Mouse (Mus musculus): ENCODE measurements around the gene Clcn1. TPM values are rescaled to one million over a fixed set of nuclear protein-coding genes. Genes with fewer than 3 reads are reported as not detected.

Clcn1 gene
- polyA plus RNA-seq, 1 experiment from 2014 or later: 0.24 TPM

DNA sequence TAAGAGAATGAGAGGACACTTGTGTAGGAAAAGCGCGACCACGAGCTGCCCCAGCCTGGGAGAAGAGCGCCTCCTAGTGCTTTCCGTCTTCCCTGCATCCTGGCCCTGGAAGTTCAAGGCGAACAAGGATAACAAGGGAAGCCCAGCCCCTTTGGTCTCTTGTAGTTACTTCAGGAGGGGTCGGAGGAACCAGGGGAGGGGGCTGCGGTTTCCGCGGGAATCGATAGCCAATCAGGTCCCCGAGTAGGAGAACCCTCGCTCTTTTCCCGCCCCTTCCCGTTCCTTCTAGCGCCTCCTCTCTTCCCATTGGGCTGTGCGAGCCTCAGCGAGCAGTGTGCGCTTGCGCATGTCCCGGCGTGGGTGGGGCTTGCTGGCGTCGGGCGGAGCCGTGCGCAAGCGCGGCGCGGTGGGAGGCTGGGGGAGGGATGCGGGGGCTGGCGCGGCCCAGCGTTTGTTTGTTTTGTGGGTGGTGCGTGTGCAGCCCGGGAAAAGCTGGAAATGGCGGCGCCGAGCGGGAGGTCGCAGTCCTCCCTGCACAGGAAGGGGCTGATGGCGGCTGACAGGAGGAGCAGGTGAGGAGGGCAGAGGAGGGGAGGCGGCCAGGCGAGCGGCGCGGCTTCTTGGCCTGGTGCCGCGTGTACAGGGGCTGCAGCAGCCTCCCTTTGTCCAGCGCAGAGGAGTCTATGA, 21.7 kb upstream of the Clcn1 start, which contains the start of gene Casp2:
TSS of gene Casp2 (plus strand) at position 360 of the 687 bp plus-strand sequence.
- H3K36me3 ChIP-seq: peaks cover 26% of the 10 kb centered on the region
- peaks cover 16% of the 10 kb centered on the region for H3K4me1 ChIP-seq
- WGBS: under 1% methylated on average over 50 of the region's 51 CpGs
- no peaks in the 10 kb centered on the region for H3K27me3 ChIP-seq
- peak within 1 kb of the TSS; percentile 92 for H3K9ac ChIP-seq
- peak within 1 kb of the TSS; percentile 94 for H3K27ac ChIP-seq (replicated peaks)
- peak; percentile 99 for ATAC-seq (ENCODE audit: insufficient number of reproducible peaks, low FRiP score, low TSS enrichment, low read depth)
- H3K4me2 ChIP-seq (replicated peaks): peak within 1 kb of the TSS; percentile 83
- H3K9me3 ChIP-seq (replicated peaks): no peaks in the 10 kb centered on the region
- peak within 1 kb of the TSS; percentile 90 for H3K4me3 ChIP-seq (replicated peaks)

DNA sequence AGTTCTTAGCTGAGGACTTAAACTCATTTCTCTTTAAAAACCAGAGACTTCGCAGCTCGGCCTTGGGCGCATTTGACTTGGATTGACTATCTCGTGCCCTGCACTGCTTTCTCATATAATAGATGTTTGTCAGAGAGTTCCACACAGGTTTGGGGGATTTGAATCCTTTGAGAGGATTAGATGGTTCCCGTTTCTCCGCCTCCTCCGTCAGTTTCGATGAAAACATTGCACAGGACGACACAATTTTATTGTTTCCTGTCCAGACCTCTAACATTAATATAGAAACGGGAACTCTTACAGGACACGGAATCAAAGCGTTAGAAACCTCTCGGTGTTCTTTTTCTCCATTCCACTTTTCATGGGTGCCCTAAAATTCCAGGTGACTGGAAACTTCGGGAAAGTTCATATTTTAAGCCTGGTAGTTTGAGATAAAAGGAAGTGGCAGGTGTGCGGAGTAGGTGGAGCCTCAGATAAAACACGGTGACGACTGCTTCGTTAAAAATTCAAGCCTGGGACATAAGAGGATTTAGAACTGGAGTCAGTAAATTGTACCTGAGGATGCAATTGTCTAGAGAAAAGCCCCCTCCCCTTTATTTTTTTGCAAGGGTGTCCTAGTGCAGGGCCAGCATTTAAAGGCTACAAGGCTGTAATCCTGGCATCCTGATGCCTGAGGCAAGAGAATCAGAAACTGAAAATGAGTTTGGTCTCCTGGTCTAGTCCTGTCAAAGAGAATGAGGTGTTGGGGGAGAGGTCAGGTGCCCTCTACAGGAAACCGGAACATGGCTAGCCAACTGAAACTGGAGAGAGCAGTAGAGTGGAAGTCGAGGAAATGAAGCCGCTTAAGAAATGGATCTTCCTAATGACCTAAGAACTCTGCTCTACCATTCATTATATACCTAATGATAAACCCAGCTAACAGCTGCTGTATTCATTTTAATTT, 20.8 kb upstream of the Clcn1 start:
- H3K9me3 ChIP-seq (replicated peaks): no peaks in the 10 kb centered on the region
- peak overlapping the region; percentile 83 for H3K4me2 ChIP-seq (replicated peaks)
- H3K27ac ChIP-seq (replicated peaks): peak overlapping the region; percentile 94
- H3K36me3 ChIP-seq: peaks cover 34% of the 10 kb centered on the region
- H3K9ac ChIP-seq: peak overlapping the region; percentile 92
- under 1% methylated on average over 21 of the region's 21 CpGs for WGBS
- no peaks in the 10 kb centered on the region for H3K27me3 ChIP-seq
- no peak for ATAC-seq (ENCODE audit: insufficient number of reproducible peaks, low FRiP score, low TSS enrichment, low read depth)
- peak overlapping the region; percentile 90 for H3K4me3 ChIP-seq (replicated peaks)
- peaks cover 16% of the 10 kb centered on the region for H3K4me1 ChIP-seq

DNA sequence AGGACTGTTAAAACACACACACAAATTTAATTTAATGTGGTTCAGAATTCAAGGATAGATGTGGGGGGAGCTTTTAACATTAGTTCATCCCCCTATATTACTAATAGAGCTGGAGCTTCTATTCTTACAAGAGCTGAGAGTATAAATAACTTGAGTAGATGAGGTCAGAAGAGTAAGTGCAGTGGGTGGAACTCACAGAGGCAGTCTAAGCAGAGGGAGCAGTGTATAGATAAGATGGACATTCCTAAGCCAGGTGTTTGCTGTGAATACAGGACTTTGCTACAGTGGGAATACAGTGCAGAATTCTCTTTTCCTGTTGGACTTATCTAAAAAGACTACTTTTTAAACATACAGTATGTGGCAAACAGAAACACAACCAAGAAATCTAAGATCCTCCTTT, 15.7 kb upstream of the Clcn1 start:
- no peak for ATAC-seq (ENCODE audit: insufficient number of reproducible peaks, low FRiP score, low TSS enrichment, low read depth)
- no peaks in the 10 kb centered on the region for H3K9me3 ChIP-seq (replicated peaks)
- H3K9ac ChIP-seq: no peak overlapping the region
- H3K4me1 ChIP-seq: peaks cover 16% of the 10 kb centered on the region
- H3K4me3 ChIP-seq (replicated peaks): no peak overlapping the region
- peaks cover 62% of the 10 kb centered on the region for H3K36me3 ChIP-seq
- no peaks in the 10 kb centered on the region for H3K27me3 ChIP-seq
- no peak overlapping the region for H3K4me2 ChIP-seq (replicated peaks)
- no peak overlapping the region for H3K27ac ChIP-seq (replicated peaks)

DNA sequence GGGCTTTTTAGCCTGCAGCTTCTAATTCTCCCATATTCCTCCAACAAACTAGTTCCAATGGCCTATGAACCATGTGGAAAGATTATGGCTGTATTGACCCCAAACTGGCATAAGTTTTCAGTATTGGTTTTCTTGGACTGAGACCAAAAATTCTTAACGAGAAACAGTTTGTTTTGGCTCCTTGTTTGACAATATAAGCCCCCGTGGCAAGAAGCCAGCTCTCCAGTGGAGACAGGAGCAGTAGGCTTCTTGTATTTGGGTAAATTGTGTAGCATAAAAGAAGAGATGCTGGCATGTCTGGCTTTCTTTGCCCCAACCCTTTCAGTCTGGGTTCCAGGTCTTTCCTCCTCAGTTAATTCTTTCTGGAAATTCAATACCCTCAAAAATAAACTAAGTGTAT, 10.3 kb upstream of the Clcn1 start:
- H3K36me3 ChIP-seq: peaks cover 75% of the 10 kb centered on the region
- 15% methylated on average over 2 of the region's 2 CpGs for WGBS
- H3K4me2 ChIP-seq (replicated peaks): no peak overlapping the region
- H3K4me3 ChIP-seq (replicated peaks): no peak overlapping the region
- H3K4me1 ChIP-seq: peaks cover 5% of the 10 kb centered on the region; the same call in 1 of the 2 replicates
- H3K27ac ChIP-seq (replicated peaks): no peak overlapping the region
- H3K27me3 ChIP-seq: no peaks in the 10 kb centered on the region
- H3K9ac ChIP-seq: no peak overlapping the region
- no peak for ATAC-seq (ENCODE audit: insufficient number of reproducible peaks, low FRiP score, low TSS enrichment, low read depth)
- H3K9me3 ChIP-seq (replicated peaks): no peaks in the 10 kb centered on the region

DNA sequence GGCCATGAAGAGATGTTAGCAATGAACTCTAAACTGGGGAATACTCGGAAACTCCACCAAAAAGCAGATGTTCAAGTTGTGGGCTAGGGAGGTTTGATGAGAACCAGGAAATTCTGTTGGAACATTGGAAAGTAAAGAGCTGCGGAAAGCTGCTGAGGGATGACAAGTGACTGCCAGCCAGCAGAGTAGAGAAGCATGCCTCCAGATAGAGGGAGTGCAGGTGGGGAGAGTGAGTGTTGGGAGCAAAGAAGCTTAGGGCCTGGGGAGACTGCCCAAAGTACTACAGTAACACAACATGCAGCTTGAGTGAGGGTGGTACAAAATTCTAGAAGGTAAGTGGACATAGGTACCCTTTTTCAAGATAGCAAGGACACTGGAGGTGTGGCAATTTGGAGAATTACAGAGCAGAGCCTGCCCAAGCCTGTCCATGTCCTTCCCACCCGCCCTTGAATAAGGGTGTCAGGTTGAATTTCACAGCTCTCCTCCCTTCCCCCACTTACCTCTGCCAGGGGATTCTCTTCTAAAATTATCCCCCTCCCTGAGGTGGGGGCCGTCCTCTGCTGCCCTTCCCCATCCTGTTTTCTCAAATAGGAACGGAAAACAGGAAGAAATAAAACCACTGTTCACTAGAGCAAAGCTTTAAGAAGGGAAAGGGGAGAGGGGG, 3.5 kb upstream of the Clcn1 start:
- peaks cover 54% of the 10 kb centered on the region for H3K36me3 ChIP-seq
- WGBS: 61% methylated on average over 5 of the region's 5 CpGs

DNA sequence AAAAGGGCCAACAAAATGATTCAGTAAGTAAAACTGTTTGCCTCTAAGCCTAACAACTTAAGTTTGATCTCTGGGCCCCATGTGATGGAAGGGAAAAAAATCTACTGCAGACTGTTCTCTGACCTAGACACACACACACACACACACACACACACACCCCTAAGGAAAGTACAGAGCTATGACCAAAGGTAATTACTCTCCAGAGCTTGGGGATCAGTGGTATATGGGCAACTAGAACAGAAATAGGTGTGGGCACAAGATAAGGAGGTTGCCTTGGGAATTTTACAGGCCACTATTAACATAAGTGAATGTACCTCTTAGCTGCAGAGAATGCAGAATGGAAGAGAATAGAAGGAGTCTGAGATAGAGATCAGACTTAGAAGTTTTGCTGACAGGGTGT, 1.1 kb downstream of the Clcn1 start:
- no peak for ATAC-seq (ENCODE audit: insufficient number of reproducible peaks, low FRiP score, low TSS enrichment, low read depth)
- H3K27me3 ChIP-seq: no peaks in the 10 kb centered on the region
- H3K4me1 ChIP-seq: no peaks in the 10 kb centered on the region
- peaks cover 13% of the 10 kb centered on the region; the same call in 1 of the 2 replicates for H3K36me3 ChIP-seq
- no peaks in the 10 kb centered on the region for H3K9me3 ChIP-seq (replicated peaks)
- no peak overlapping the region for H3K9ac ChIP-seq
- no peak overlapping the region for H3K4me2 ChIP-seq (replicated peaks)
- H3K27ac ChIP-seq (replicated peaks): no peak overlapping the region
- H3K4me3 ChIP-seq (replicated peaks): no peak overlapping the region

More for the DNA sequence above, 3.5 kb upstream of the Clcn1 start:
- Histone ChIP-seq H3K27ac (replicated peaks) (no peak overlapping the region), H3K4me2 (replicated peaks) (no peak overlapping the region), H3K4me3 (replicated peaks) (no peak overlapping the region), H3K4me1 (no peaks in the 10 kb centered on the region), H3K27me3 (no peaks in the 10 kb centered on the region), H3K9ac (no peak overlapping the region), H3K9me3 (replicated peaks) (no peaks in the 10 kb centered on the region)
- ATAC-seq (ENCODE audit: insufficient number of reproducible peaks, low FRiP score, low TSS enrichment, low read depth): no peak

DNA sequence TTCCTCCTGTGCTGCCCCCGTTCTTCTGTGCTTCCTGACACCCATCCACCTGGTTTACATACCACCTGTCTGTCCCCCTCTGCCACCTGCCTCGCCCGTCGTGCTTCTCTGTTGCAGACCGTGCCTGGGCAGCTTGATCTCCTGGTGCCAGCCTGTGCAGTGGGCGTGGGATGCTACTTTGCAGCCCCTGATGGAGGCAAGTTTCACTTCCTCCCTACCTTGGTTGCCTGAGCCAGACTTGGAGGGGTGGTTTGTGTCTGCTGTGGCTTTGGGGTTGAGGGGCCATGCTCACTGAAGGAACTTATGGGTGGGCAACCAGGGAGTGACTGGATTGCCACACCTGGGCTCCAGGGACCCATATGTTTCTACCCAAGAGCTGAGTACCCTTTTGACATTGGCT, 6.8 kb downstream of the Clcn1 start:
- H3K4me3 ChIP-seq (replicated peaks): no peak overlapping the region
- H3K4me2 ChIP-seq (replicated peaks): no peak overlapping the region
- no peaks in the 10 kb centered on the region for H3K9me3 ChIP-seq (replicated peaks)
- H3K27ac ChIP-seq (replicated peaks): no peak overlapping the region
- WGBS: 86% methylated on average over 6 of the region's 6 CpGs
- no peak for ATAC-seq (ENCODE audit: insufficient number of reproducible peaks, low FRiP score, low TSS enrichment, low read depth)
- H3K9ac ChIP-seq: no peak overlapping the region
- H3K27me3 ChIP-seq: no peaks in the 10 kb centered on the region
- no peaks in the 10 kb centered on the region for H3K4me1 ChIP-seq
- no peaks in the 10 kb centered on the region for H3K36me3 ChIP-seq

DNA sequence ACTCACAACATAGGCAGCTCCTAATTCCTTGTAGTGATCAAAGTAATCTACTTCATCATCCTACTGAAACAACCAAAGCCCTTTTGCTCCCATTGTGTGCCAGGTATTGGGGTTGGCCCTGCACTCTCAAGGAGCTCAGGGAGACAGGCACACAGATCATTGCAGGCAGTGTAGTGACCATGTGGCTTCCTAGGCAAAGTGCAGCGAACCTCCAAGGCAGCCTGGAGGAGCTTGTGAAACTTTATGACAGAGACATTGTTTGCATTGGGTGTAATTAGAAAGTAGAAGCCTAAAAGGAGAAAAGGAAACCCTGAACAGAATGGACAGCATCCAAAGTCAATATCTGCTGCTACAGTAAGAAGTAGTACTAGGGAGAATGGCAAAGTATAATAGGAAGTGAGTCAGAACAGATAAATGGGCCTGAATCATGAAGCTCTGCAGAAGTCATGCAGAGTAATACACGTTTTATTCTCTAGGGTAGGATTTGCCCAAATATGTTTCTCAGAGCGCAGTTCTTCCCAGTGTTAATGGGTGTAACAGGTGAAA, 9.1 kb downstream of the Clcn1 start:
- no peak overlapping the region for H3K4me3 ChIP-seq (replicated peaks)
- H3K27me3 ChIP-seq: no peaks in the 10 kb centered on the region
- no peaks in the 10 kb centered on the region for H3K36me3 ChIP-seq
- H3K9ac ChIP-seq: no peak overlapping the region
- no peak overlapping the region for H3K27ac ChIP-seq (replicated peaks)
- no peak for ATAC-seq (ENCODE audit: insufficient number of reproducible peaks, low FRiP score, low TSS enrichment, low read depth)
- WGBS: 66% methylated on average over 3 of the region's 3 CpGs
- H3K4me1 ChIP-seq: no peaks in the 10 kb centered on the region
- no peak overlapping the region for H3K4me2 ChIP-seq (replicated peaks)
- H3K9me3 ChIP-seq (replicated peaks): no peaks in the 10 kb centered on the region

DNA sequence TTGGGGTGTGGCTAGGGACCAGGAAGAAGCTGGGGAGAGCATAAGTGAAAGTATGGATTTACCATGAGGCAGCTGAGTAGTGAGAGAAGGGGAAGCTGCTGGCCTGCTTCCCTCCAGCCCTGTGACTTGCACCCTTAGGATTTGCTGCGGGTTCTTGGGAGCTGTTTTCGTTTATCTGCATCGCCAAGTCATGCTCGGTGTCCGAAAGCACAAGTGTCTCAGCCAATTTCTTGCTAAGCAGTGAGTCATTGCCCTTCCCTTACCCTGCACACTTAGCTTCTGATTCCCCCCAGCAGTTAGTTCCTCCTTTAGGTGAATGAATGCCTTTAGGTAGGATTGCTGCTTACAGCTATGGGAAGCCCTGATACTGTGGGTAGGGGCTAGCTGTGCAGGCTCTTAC, 12.9 kb downstream of the Clcn1 start:
- no peak for ATAC-seq (ENCODE audit: insufficient number of reproducible peaks, low FRiP score, low TSS enrichment, low read depth)
- Histone ChIP-seq H3K36me3 (no peaks in the 10 kb centered on the region), H3K9ac (no peak overlapping the region), H3K27me3 (no peaks in the 10 kb centered on the region), H3K4me2 (replicated peaks) (no peak overlapping the region), H3K9me3 (replicated peaks) (no peaks in the 10 kb centered on the region), H3K27ac (replicated peaks) (no peak overlapping the region), H3K4me3 (replicated peaks) (no peak overlapping the region), H3K4me1 (no peaks in the 10 kb centered on the region)
- WGBS: 83% methylated on average over 5 of the region's 5 CpGs

DNA sequence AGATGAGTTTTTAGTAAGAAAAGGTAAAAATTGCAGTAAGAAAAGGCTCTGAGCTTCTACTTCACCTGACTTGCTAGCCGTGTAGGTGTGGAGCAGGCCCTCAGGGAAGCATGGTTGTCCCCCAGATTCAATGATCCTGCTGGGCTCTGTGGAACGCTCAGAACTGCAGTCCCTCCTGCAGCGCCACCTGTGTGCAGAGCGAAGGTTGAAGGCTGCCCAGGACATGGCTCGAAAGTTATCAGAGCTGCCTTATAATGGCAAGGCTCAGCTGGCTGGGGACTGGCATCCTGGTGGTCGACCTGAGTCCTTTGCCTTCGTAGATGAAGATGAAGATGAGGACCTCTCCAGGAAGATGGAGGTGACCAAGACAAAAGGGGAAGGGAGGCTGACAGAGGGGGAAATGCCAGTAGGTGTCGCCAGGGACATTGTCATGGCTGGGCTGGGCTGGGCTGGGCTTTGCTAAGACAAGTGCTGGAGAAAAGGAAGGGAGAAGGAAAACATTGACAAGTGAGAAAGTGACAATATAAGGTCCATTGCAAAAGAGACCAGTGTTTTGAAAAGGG, 23.4 kb downstream of the Clcn1 start:
- Histone ChIP-seq H3K36me3 (no peaks in the 10 kb centered on the region), H3K4me3 (replicated peaks) (no peak overlapping the region), H3K4me2 (replicated peaks) (no peak overlapping the region), H3K9ac (no peak overlapping the region), H3K27me3 (no peaks in the 10 kb centered on the region), H3K9me3 (replicated peaks) (no peaks in the 10 kb centered on the region), H3K4me1 (no peaks in the 10 kb centered on the region), H3K27ac (replicated peaks) (no peak overlapping the region)
- ATAC-seq (ENCODE audit: insufficient number of reproducible peaks, low FRiP score, low TSS enrichment, low read depth): no peak
- 50% methylated on average over 8 of the region's 8 CpGs for WGBS
